Mouse (Mus musculus) kidney, postnatal 25 days (tissue): ENCODE measurements around the gene Crocc.

Experiments
- DNase-seq, 2 experiments: peaks; one replicate each; pipeline ENCODE4 v3.0.0; 2021; ENCODE audit warnings: mixed read lengths in 2 of 2

Gene Crocc

DNA sequence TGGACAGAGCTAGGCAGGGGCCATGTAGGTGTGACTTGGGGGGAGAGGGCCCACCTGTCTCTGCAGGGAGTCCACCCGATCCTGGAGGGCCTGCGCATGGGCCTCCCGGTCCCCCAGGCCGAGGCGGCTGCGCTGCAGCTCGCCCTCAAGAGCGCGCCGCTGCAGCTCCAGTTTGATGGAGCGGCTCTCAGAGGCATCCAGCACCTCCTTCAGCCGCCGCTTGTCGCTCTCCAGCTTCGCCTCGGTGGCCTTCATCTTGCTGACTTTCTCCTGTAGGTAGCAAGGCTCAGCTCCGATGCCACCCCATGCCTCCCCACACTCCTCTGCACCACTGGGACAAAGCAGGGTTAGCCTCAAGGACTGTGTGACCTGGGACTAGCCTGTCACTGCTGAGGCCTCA lies 40.1 kb downstream of the Crocc start:
- no peak for DNase-seq

DNA sequence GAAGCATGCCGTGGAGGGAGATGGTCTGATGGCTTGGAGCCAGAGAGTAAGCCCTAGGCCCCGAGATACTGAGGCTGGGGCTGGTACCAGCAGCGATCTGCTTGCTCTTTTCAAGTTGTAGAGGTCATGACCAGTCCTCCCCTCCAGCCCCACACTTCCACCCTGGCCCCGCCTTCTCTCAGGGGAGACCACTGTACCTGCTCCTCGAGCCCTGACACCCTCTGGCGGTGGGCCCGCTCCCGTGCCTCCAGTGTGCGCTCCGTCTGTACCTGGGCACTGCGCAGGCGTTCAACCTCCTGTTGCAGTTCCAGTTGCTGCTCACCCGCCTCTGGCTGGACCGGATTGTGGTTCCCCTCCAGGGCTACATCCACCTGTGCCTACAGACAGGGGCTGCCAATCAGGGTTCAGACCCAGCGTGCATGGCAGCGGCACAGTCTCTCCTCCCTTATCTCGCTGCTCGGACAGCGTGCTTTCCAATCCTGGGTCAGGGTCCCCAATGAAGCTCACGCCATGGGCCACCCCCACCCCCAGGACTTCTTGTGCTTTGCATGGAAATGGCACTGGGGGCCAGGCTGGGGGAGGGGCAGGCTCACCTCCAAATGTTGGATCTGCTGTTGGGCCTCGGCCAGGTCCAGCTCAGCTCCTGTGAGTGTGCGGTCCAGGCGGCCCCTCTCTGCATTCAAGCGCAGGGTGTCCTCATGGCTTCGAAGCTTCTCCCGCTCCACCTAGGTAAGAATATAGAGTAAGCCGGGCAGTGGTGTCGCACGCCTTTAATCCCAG lies 42.5 kb downstream of the Crocc start:
- DNase-seq = no peak

DNA sequence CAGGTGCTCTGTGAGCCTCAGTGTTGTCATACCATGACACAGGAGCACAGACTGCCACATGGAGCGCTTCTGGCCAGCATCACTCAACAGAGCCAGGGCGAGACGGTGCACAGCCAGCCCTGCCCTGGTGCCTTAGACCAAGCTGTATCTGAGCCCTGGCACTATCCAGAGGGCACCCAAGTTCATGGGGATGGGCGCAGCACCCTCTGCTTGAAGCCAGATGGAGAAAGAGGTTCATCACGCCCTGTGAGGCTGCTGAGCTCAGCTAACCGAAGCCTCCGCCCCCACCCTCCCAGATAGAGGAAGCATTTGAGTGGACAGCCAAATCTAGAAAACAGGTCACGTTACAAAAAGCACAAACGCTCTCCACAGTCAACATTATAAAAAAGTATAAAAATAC lies 44.0 kb downstream of the Crocc start:
- DNase-seq = no peak

DNA sequence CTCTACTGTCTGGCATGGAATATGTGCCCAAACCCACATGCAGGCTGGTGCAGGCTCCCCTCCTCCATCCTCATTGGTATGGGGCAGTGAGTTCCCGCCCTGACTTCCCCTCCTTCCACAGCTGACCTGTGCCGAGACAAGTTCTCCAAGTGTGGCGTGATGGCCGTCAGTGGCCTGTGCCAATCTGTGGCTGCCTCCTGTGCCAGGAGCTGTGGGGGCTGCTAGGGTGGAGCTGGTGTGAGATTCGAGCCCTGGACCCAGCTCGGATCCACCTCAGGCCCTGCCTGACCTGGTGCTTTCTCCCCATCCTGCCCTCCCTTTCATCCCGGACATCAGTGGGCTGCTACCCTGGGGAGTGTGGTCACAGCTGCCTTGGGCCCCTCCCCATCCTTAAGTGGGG lies 45.0 kb downstream of the Crocc start:
- DNase-seq = no peak

DNA sequence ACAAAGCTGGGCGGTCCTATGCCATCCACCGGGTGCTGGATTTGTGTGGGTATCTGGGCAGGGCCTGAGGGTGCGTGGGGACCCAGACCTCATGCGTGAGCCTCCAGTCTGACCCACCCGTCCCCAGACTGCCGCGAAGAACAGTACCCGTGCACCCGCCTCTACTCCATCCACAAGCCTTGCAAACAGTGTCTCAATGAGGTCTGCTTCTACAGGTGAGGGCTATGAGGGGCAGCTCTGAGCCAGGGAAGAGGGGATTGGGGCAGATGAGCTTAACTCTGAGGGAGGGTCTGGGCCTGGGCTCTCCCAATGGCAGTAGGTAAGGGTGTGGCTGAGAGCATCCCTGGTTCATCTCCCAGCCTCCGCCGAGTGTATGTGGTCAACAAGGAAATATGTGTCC lies 45.5 kb downstream of the Crocc start:
- no peak for DNase-seq

DNA sequence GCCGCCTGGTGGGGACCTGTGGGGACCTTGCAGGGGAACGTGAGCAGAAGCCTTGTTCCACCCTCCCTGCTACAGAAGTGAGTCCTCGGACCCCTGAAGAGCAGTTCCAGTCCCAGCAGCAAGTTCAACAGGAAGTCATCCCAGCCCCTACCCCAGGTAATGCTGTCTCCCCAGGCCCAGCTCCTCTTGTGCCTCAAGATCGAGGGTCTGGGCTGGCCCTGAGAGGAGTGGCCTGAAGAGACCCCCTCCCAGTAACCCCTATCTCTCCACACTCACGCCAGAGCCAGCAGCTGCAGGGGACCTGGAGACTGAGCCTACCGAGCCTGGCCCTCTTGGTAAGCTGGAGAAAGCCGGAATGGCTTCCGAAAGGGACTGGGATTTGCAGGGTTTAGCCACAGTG lies 46.2 kb downstream of the Crocc start:
- no peak for DNase-seq

DNA sequence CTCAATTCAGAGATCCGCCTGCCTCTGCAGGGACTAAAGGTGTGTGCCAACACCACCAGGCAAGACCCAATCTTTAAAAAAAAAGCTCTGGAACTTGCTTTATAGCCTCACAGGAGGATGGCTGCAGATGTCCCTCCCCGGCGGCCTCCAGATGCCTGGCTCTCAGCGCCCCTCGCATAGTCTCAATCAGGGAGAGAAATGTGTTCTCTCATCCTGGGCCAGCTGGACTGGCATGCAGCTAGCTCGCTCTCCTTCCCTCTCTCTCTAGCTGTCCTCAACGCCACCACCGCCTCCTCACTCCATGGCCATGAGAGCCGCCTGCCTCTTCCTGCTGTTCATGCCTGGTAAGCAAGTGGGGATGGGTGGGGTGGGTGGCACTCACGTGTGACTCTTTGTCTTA lies 47.8 kb downstream of the Crocc start:
- no peak for DNase-seq

DNA sequence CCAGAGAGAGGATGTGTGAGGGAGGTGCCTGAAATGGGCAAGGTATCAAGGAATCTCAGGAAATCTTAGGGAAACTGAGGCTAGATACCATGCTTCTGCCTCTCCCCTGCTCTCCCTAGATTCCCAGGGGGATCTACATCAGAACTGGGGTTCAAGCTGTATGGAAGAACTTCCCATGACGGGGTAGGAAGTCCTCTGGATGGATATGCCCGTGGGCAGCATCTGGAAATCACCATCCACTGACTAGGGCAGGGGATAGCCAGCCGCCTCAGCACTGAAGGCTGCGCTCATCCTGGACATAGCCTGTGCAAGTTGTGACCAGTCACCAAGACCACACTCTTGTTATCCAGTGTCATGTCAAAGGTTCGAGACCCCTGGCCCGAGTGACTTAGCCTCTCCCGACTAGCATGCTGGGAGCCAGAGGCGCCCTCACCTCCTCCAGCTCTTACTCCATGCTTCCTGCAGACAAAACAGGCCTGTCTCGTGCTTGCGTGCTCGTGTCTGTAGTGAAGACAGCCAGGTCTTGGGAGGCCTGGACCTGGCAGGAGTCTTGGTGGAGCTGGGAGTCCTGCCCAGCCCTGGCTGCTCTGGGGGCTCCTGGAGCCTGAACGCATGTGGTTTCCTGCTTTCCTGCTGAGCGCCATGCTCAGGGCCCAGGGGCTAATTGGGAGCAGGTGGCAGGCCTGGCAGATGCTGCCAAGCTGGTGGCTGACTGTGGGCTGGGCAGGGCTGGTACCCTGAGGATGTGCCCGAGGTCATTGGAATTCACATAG lies 48.6 kb downstream of the Crocc start:
- DNase-seq = peak in 1 of 2 experiments; percentile 49

DNA sequence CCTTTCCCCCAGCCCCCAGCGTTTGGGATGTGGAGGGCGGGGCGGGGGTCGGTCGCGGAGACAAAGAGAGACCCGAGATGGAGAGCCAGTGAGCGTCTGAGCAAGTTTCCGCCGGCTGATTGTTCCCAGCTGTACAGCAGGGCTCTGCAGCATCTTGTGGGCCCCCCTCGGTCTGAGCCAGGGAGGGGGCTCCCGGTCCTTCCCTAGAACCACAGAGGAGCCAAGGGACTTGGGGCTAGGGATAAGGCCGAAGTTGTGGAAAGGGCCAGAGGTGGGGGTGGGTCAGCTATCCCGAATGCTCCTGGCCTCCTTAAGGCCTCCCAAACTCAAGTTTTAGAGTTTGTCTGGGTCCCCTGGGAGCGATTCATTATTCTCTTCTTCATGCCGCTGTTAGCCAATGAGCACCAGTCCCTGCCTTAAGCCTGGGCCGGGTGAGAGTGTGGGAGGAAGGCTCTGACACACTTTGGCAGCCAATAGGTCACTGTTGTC lies 49.4 kb downstream of the Crocc start:
- peak in 1 of 2 experiments; percentile 48 for DNase-seq

DNA sequence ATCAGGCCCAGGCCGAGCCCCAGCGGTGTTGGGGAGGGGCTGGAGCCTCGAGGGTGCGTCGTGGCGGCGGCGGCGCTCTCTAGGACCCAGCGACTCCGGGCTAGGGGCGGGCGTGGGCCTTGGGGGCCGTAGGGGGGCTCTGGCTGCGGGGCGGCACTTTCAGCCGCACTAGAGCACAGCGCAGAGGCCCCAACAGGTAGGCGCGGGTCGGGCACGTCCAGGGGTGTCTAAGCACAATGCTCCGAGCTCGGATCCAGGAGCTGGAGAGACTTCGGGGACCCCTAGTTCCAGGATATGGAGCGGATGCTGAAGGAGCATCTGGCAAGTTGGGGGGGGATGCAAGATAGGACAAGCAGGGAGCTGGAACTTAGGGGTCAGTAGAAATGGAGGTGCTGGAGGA lies 49.8 kb downstream of the Crocc start:
- no peak for DNase-seq

DNA sequence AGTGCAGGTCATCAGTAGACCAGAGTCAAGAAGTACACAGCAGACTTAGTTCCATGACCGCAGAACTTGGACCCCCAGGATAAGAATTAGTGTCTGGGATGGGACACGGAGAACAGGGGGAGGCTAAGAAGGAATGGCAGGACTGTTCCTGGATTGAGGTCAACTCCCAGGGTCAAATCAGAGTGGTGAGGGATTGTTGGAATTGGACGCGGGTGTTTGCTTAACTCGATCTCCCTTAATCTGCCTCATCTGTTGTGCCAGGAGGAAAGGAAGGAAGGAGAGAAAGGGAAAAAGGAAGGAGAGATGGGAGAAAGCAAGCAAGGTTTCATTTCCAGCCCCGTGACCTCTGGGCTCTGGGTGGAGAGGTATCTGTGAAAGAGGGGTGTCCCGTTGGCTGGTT lies 50.2 kb downstream of the Crocc start, which contains the start of gene Mfap2:
Mfap2 (plus strand) TSS at position 301 of the 400 bp plus-strand sequence.
- no peak for DNase-seq

DNA sequence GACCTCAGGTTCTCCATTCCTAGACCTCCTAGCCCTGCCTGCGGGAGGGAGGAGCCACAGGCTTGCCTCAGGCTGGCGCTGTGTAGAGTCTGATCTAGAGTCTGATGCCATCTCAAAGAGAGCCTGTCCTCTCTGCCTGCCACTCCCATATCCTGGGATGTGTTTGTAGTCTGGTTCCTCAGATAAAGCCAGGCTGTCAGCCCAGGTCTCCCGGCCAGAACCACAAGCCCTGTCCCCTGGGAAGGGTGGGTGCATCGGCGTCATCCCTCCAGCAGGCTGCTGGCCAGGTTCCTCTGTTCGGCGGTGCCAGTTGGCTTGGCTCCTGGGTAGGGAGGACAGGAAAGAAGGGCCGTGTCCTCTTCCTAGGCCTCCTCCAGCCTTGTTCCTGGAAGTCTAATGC lies 52.3 kb downstream of the Crocc start:
- peak; percentile 57 to 80 for DNase-seq

DNA sequence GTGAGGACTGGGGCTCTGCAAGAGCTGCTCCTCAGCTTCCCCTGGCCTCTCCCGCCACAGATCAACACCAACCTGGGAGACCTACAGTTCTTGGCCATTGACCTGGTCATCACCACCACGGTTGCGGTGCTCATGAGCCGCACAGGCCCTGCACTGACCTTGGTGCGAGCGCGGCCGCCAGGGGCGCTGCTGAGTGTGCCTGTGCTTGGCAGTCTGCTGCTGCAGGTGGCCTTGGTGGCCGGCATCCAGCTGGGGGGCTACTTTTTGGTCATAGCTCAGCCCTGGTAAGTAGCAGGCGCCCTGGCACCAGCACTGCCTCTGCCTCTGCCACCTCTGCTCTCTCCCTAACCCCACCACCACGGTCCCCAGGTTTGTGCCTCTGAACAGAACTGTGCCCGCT lies 54.4 kb downstream of the Crocc start:
- DNase-seq = peak in 1 of 2 experiments; percentile 59

DNA sequence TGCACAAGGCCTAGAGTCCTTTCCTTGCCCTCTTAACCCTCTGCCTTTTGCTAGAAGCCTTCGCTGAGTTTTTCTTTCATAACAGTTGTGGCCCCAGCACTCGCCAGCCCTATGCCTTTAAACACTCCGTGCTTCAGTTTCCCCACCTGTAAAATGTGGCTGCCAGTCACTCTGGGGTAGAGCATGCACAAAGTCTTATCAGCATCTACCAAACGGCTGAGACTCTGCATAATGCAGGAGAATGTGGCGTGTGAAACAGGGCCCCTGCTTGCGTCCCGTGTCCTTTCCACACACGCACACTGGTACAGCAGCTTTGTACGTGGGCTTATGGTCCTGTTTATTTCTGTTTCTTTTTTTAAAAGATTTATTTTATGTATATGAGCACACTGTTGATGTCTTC lies 63.5 kb downstream of the Crocc start:
- DNase-seq = no peak

DNA sequence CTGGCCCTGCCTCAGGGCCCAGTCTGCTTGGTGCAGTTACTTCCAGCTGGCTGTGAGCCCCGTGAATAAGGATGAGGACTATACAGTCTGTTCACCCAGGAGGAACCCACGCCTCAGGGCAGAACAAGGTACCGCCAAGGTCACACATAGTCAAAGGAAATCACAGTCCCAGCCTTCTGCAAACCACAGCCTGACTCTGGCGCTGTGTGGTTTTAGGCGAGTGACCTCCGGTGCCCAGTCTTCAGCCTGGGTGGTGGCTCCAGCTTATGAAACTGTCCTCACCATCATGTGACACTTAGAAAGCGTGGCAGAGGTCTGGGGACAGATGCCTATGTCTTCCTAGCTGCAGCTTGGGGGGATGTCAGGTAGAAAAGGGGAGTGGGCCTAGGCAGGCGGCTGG lies 64.5 kb downstream of the Crocc start:
- no peak for DNase-seq

DNA sequence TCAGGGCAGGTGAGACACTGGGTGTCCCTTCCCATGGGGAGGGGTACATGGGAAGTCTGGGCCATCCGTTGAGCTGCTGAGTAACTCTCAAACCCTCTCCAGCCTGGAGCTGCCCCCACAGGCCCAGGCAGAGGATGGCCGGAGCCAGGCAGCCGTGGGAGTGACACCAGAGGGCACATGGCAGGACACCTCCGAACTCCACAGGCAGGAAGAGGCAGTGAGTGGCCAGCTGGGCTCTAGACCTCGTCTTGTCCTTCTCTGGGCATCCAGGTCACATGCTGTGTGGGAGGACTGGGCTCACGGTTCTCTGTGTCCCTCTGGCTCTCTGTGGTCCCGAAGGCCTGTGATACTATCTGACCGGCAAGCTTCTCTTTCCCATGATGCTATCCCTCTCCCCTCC lies 66.5 kb downstream of the Crocc start:
- no peak for DNase-seq

DNA sequence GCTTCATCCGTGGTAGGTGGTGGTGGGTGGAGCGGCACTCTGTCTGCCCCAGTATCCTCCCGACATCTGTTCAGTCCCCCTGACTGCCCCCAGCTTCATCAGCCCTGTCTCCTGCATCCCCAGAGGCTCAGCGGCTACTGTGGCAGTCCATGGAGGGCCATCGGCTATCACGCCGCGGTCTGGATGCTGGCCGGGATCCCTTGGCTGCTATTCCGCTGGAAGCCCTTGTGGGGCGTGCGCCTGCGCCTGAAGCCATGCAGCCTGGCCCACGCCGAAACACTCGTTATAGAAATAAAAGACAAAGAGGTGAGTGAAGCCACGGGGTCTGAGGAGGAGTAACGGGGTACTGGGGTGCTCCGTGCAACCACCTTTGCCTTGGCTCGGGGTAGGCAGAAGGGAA lies 68.1 kb downstream of the Crocc start:
- DNase-seq = no peak

DNA sequence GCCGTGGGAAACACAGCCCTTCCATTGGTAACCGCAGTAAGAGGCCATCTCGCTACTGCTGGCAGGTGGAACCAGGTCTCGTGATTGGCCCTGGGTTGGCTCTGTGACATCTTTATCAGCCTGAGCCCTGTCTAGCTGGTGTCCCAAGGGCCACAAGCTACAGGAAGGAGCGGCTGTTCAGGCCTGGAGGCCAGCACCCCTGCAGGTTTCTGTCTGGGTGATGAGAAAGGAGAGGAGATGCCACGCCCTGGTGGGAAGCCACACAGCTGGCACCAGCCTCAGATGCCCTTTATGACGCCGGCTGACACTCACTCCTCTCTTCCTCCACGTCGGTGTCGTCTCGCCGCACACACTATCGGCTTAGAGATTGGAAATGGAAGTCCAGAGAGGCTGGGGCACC lies 70.9 kb downstream of the Crocc start:
- DNase-seq = no peak

DNA sequence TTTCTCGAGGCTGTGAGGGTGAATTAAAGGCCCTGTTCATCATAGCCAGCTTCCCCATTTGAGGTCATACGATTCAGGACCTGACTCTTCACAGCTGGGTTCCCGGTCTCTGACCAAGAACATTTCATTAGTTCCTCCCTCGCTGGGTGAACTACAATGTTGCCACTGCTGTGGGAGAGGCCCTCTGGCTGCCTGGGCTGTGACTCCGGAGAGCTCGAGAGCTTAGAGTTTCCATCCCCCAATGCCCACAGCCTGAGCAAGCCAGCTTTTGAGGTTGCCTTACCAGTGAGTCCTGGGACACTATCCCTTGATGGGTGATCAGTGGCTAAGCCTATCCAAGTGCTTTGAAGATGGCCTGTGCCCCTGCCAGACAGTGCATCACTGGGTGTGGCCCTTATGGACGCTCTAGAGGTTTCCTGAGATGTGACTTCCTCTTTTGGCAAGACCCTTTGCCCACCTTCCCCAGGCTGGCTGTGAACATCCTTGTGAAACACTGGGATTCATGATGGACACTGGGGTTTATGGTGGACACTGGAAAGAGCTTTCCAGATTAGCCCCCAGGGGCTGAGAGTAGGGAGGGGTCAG lies 71.6 kb downstream of the Crocc start:
- no peak for DNase-seq

DNA sequence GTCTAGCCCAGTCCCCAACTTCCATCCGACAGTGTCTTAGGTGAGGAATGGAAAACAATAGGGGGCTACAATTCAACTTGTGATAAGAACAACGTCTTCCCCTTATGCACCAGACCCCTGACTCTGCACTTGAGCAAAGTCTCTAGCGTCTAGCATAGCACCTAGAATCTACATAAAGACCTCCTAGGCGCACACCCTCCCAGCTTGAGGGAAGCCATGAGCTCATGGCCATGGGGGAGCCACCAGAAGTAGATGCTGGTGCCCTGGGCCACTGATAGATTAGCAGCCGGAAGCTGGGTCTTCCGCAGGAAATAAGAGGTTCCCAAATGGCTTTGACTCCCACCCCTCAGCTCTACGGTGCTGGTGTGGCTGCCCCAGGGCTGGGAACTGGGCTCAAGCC lies 72.9 kb downstream of the Crocc start:
- DNase-seq = no peak

DNA sequence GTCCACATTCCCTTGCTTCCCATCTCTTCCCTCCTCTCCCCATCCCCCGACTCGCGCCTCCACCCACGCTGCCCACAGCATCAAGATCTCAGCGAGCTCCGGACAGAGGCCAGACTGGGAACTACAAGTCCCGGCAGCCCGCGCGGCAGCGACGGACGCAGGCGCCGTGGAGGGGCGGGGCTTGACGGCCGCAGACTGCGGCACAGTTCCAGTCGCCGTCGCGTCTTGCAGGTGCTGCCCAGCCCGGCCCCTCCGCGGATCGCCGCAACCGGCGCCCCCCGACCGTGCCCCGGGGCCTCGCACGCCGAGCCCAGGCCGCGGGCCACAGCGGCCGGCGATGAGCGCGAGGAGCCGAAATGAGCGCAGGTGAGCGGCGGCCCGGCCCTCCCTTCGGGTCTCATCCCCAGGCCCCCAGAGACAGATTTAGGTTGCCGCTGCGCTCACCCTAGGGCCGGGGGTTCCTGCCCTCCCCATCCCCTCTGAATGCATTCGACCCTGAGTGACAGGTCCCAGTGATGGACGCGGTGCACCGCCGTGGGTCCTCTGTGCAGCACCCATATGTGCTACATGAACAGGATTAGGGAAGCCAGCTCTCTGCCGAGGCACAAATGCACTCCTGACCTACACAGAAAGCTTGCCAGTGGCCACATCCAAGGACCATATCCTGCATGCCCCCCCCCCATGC lies 73.5 kb downstream of the Crocc start, which contains the start of gene Atp13a2:
Atp13a2 (plus strand) TSS at position 163 of the 685 bp plus-strand sequence.
- peak; percentile 92 to 93 for DNase-seq

DNA sequence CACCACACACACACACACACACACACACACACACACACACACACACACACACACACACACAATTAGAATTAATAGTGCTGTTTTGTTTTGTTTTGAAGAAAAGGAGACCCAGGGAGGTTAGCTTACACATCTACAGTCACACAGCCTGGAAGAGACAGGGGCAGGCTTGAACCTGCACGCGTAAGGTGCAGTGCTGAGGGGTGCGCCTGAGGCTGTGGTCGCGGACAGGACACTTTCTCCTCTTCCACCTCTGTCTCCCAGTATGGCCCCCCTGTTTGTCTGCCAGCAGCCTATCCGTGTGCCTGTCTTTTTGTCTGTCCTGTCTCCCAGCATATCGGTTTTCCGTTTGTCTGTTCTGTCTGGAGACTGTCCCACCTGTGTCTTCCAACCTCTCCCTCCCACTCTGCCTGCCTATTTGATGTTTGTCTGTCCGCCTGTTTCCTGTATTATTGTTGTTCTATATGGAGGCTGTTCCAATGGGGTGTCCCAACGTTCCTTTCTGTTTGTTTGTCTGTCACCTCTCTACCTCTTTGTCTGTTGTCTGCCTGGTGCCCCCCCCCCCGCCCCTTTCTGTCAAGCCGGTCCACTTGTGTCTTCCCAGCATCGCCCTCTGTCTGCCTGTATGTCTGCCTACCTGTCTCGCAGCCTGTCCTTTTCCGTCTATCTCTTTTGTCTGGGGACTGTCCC lies 74.2 kb downstream of the Crocc start:
- DNase-seq = no peak
